Mouse (Mus musculus) heart, postnatal 0 days (tissue): ENCODE data around the gene Twf2. TPM values are rescaled to one million over a fixed set of nuclear protein-coding genes. Genes with fewer than 3 reads are reported as not detected.

Experiments used
- ATAC-seq: fragments of 200-750 bp; cut with Nextera tagmentation; 2 replicates; pipeline ENCODE4 v1.8.0; 2017; ENCODE audit warnings: low read depth, moderate number of reproducible peaks, moderate library complexity; ENCODE audit not compliant: insufficient read depth
- DNase-seq: peaks from one replicate; pipeline ENCODE4 v3.0.0-alpha.2; 2016; ENCODE audit warnings: low spot score
- H3K27ac ChIP-seq: fragments of 300-500 bp; sonication (generic); 2 replicates; pipeline ENCODE4 v1.5.1; 2014; ENCODE audit warnings: low read depth, mild to moderate bottlenecking
- H3K27me3 ChIP-seq: fragments of 300-500 bp; sonication (generic); 2 replicates; pipeline ENCODE4 v1.6.1; 2014; ENCODE audit warnings: low read length, mixed read lengths; ENCODE audit not compliant: control insufficient read depth, insufficient read depth
- H3K36me3 ChIP-seq: fragments of 300-500 bp; sonication (generic); replicated peaks from 2 replicates; pipeline ENCODE4 v1.6.1; 2014; ENCODE audit warnings: low read length, mixed read lengths; ENCODE audit not compliant: control insufficient read depth, insufficient read depth
- H3K4me1 ChIP-seq: fragments of 300-500 bp; sonication (generic); 2 replicates; pipeline ENCODE4 v1.6.1; 2014; ENCODE audit warnings: antibody characterized with exemption; ENCODE audit not compliant: control insufficient read depth, insufficient read depth
- H3K4me2 ChIP-seq: fragments of 300-500 bp; sonication (generic); 2 replicates; pipeline ENCODE4 v1.6.1; 2014; ENCODE audit warnings: low read depth, mild to moderate bottlenecking, low read length, moderate library complexity
- H3K4me3 ChIP-seq: fragments of 300-500 bp; sonication (generic); 2 replicates; pipeline ENCODE4 v1.5.1; 2014; ENCODE audit warnings: low read depth, low read length
- H3K9ac ChIP-seq: fragments of 300-500 bp; sonication (generic); replicated peaks from 2 replicates; pipeline ENCODE4 v1.6.1; 2014; ENCODE audit warnings: low read depth, low read length, mixed read lengths
- H3K9me3 ChIP-seq: fragments of 300-500 bp; sonication (generic); replicated peaks from 2 replicates; pipeline ENCODE4 v1.6.1; 2016; ENCODE audit warnings: low read length; ENCODE audit not compliant: control insufficient read depth
- CTCF ChIP-seq: IDR thresholded peaks from 2 replicates; pipeline ENCODE4 v1.5.1; 2016; ENCODE audit warnings: antibody characterized with exemption, control low read depth, low read depth
- EP300 ChIP-seq: IDR thresholded peaks from 2 replicates; pipeline ENCODE4 v1.6.1; 2016; ENCODE audit warnings: antibody characterized with exemption, low read depth
- WGBS: fragments of 180-500 bp; shearing (Covaris S2); extraction: QIAGEN DNeasy Blood & Tissue Kit; methylation state at CpG from one replicate; pipeline ENCODE4 v1.1.7; 2014; 5-methylcytosine and 5-hydroxymethylcytosine counted together
- polyA plus RNA-seq: library from polyadenylated mRNA; unstranded; fragments of >200 nt; fragmentation: Nextera tagmentation; extraction: Ambion mirVana; gene quantifications from 2 replicates; pipeline ENCODE4 v1.2.1, GENCODE M21; 2015
- total RNA-seq: library from RNA; depleted of rRNA; stranded (reverse); fragments of >200 nt; gene quantifications from 2 replicates; pipeline ENCODE4 v1.2.3, GENCODE M21; 2014; ENCODE audit warnings: low replicate concordance

Gene Twf2
- total and polyA plus RNA-seq, 2 experiments from 2014 or later = 57.3 to 92.1 TPM

- TF ChIP-seq CTCF = no peak
- TF ChIP-seq EP300 = no peak
Measured at GRCm38 (mm10) chr9:106192024-106192423, 10.9 kb upstream of the Twf2 start.

DNA sequence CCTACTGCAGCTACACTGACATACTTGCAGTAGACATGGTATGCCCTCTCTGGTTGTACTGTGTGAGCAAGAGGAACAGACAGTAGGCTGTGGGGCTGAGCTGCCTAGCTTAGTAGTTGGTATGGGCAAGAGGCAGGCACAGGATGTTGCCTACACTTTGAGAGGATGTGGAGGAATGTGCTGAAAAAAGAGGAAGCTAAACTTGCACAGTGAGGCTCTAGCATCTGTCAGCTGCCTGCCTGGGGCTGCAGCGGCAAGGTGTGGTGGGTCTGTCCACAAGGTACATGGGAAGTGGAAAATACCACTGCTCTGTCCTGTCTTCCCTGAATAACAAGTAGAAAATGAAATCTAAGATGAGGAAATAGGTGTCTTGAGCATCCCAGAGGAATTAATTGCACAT lies 9.9 kb upstream of the Twf2 start:
- H3K36me3 ChIP-seq = peaks cover 59% of the 10 kb centered on the region
- H3K9me3 ChIP-seq = no peaks in the 10 kb centered on the region
- 89% methylated on average over 1 of the region's 1 CpGs for WGBS
- TF ChIP-seq EP300 (no peak), CTCF (no peak)
- H3K4me1 ChIP-seq = no peaks in the 10 kb centered on the region
- H3K27me3 ChIP-seq = no peaks in the 10 kb centered on the region
- no peak overlapping the region for H3K4me3 ChIP-seq
- H3K9ac ChIP-seq = no peak overlapping the region
- H3K4me2 ChIP-seq = no peak overlapping the region
- no peak for ATAC-seq
- no peak for DNase-seq
- no peak overlapping the region for H3K27ac ChIP-seq

More at GRCm38 (mm10) chr9:106192024-106192423, 10.9 kb upstream of the Twf2 start:
- no peak overlapping the region for H3K4me3 ChIP-seq
- DNase-seq (no peak), ATAC-seq (no peak)
- peaks cover 68% of the 10 kb centered on the region for H3K36me3 ChIP-seq
- no peaks in the 10 kb centered on the region for H3K4me1 ChIP-seq
- H3K27me3 ChIP-seq = no peaks in the 10 kb centered on the region
- WGBS = 91% methylated on average over 8 of the region's 8 CpGs
- no peaks in the 10 kb centered on the region for H3K9me3 ChIP-seq
- no peak overlapping the region for H3K9ac ChIP-seq
- no peak overlapping the region for H3K4me2 ChIP-seq
- no peak overlapping the region for H3K27ac ChIP-seq

DNA sequence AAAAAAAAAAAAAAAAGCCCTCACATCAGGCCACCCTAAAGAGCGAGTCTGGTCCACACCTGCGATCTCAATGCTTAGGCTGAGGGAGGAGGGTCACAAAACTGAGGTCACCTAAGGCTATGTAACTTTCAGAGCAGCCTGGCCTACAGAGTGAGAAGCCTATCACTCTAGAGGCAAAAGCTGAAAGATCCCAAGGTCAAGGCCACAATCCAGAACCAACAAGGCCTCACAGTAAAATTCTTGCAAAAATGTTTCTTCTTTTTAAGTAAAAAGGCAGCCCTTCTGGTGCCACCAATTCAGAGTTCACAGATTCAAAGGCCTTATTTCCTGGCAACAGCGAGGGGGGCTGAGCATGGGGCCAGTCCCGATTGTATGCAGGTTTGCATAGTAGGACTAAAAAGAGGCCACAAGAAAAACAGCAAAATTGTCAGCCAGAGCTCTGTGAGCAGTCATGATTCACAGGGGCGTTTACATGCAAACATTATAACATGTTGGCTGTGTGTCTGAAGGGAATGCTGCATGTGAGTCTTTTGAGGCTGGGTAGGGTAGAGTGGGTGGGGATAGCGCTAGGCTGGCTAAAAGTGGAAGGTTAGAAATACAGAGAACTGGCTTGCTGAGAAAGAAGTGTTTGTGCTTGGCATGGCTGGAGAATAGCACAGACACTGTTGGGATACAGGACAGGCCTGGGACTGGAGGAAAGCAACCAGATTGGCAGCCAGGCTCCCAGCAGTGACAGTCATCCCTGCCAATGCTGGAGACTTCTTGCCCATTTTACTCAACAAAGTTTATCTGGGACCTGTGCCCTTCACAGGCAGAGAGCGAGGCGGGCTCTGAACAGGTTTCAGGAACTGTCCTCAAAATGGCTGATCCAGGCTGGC lies 8.7 kb upstream of the Twf2 start:
- WGBS = 89% methylated on average over 8 of the region's 8 CpGs
- no peak for DNase-seq
- H3K4me3 ChIP-seq = no peak overlapping the region

DNA sequence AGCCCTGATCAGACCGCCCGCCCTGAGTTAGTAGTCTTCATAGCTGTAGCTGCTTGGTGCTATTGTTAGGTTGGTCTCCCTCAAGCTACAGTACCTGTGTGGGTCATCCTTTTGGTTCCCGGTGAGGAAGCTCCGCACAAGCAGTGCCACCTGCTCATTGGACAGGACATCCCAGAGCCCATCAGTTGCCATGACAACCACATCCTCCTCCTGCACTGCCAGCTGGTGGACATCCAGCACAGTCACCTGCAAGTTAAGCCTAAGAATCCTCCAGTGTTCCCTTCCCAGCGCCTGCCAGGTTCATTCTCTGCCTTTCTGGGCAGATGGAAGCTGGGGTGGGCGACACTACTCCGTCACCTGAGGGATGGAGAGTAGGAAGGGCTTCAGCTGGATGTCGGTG lies 7.2 kb upstream of the Twf2 start:
- WGBS = 91% methylated on average over 8 of the region's 8 CpGs
- Histone ChIP-seq H3K36me3 (peaks cover 32% of the 10 kb centered on the region), H3K4me3 (no peak overlapping the region), H3K4me2 (no peak overlapping the region), H3K9me3 (no peaks in the 10 kb centered on the region), H3K9ac (no peak overlapping the region), H3K27ac (no peak overlapping the region), H3K4me1 (0 out of 2 replicates have a peak, but pooled peaks cover 8% of the 10 kb centered on the region), H3K27me3 (no peaks in the 10 kb centered on the region)
- ATAC-seq (no peak), DNase-seq (no peak)
- TF ChIP-seq CTCF = no peak
- TF ChIP-seq EP300 = no peak

More for the DNA sequence above, 8.7 kb upstream of the Twf2 start:
- TF ChIP-seq EP300 = no peak
- TF ChIP-seq CTCF = no peak
- no peaks in the 10 kb centered on the region for H3K27me3 ChIP-seq
- H3K27ac ChIP-seq = no peak overlapping the region
- H3K4me2 ChIP-seq = no peak overlapping the region
- no peaks in the 10 kb centered on the region for H3K9me3 ChIP-seq
- no peak overlapping the region for H3K9ac ChIP-seq
- no peak for ATAC-seq
- H3K36me3 ChIP-seq = peaks cover 47% of the 10 kb centered on the region
- H3K4me1 ChIP-seq = 0 out of 2 replicates have a peak, but pooled peaks cover under 1% of the 10 kb centered on the region

GRCm38 (mm10) chr9:106197081-106197713 lies 5.7 kb upstream of the Twf2 start:
- TF ChIP-seq CTCF = no peak
- TF ChIP-seq EP300 = no peak
- DNase-seq (no peak), ATAC-seq (no peak)
- 0 out of 2 replicates have a peak, but pooled peaks cover 8% of the 10 kb centered on the region for H3K4me1 ChIP-seq
- no peak overlapping the region for H3K4me2 ChIP-seq
- no peaks in the 10 kb centered on the region for H3K9me3 ChIP-seq
- WGBS = 84% methylated on average over 3 of the region's 3 CpGs
- no peaks in the 10 kb centered on the region for H3K27me3 ChIP-seq
- H3K9ac ChIP-seq = no peak overlapping the region
- no peak overlapping the region for H3K4me3 ChIP-seq
- no peak overlapping the region for H3K27ac ChIP-seq
- H3K36me3 ChIP-seq = peaks cover 18% of the 10 kb centered on the region; the same call in 1 of the 2 replicates
